Mouse (Mus musculus) midbrain, embryonic 15.5 days (tissue): ENCODE measurements around the gene Ephx3. TPM values are rescaled to one million over a fixed set of nuclear protein-coding genes. Genes with fewer than 3 reads are reported as not detected.
"Not testable (repeated sequence)": the region's sequence is repeated elsewhere in the genome, so short reads cannot be mapped to it uniquely, and the experiment has no call there.

Source experiments
- ATAC-seq: fragments of 200-750 bp; cut with Nextera tagmentation; replicated peaks from 2 replicates; pipeline ENCODE4 v1.8.0; 2017; ENCODE audit warnings: moderate TSS enrichment
- H3K27ac ChIP-seq: fragments of 300-500 bp; sonication (generic); 2 replicates; pipeline ENCODE4 v1.5.1; 2015; ENCODE audit warnings: mild to moderate bottlenecking, inconsistent platforms
- H3K27me3 ChIP-seq: fragments of 300-500 bp; sonication (generic); replicated peaks from 2 replicates; pipeline ENCODE4 v1.6.1; 2015; ENCODE audit warnings: inconsistent platforms
- H3K36me3 ChIP-seq: fragments of 300-500 bp; sonication (generic); replicated peaks from 2 replicates; pipeline ENCODE4 v1.6.1; 2015; ENCODE audit warnings: inconsistent platforms
- H3K4me1 ChIP-seq: fragments of 300-500 bp; sonication (generic); 2 replicates; pipeline ENCODE4 v1.6.1; 2015; ENCODE audit warnings: inconsistent platforms
- H3K4me2 ChIP-seq: fragments of 300-500 bp; sonication (generic); 2 replicates; pipeline ENCODE4 v1.6.1; 2015; ENCODE audit warnings: inconsistent platforms, mild to moderate bottlenecking, moderate library complexity
- H3K4me3 ChIP-seq: fragments of 300-500 bp; sonication (generic); 2 replicates; pipeline ENCODE4 v1.5.1; 2015; ENCODE audit warnings: mild to moderate bottlenecking, inconsistent platforms
- H3K9ac ChIP-seq: fragments of 300-500 bp; sonication (generic); 2 replicates; pipeline ENCODE4 v1.6.1; 2015; ENCODE audit warnings: mild to moderate bottlenecking, inconsistent platforms
- H3K9me3 ChIP-seq: fragments of 300-500 bp; sonication (generic); 2 replicates; pipeline ENCODE4 v1.6.1; 2016; ENCODE audit warnings: inconsistent platforms
- WGBS: fragments of 180-500 bp; shearing (Covaris S2); methylation state at CpG from one replicate; pipeline ENCODE4 v1.1.7; 2015; ENCODE audit warnings: mixed read lengths; 5-methylcytosine and 5-hydroxymethylcytosine counted together
- polyA plus RNA-seq: library from polyadenylated mRNA; unstranded; fragments of >200 nt; fragmentation: Nextera tagmentation; extraction: Ambion mirVana; gene quantifications from 2 replicates; pipeline ENCODE4 v1.2.1, GENCODE M21; 2015

The Ephx3 gene
- 0.22 and 0.35 TPM in 2 replicates for polyA plus RNA-seq

- Histone ChIP-seq H3K36me3 (no peaks in the 10 kb centered on the region), H3K4me1 (peaks cover 15% of the 10 kb centered on the region), H3K9me3 (no peaks in the 10 kb centered on the region), H3K27me3 (peaks cover 16% of the 10 kb centered on the region), H3K9ac (peak within 1 kb of the TSS; percentile 30), H3K4me3 (peak within 1 kb of the TSS; percentile 38), H3K27ac (no peak within 1 kb of the TSS), H3K4me2 (peak within 1 kb of the TSS; percentile 81)
- 6% methylated on average over 42 of the region's 42 CpGs for WGBS
- peak; percentile 78 for ATAC-seq
Measured at GRCm38 (mm10) chr17:32188863-32189636, at the start of gene Ephx3. TSS of gene Ephx3 (minus strand) at chr17:32189549.

GRCm38 (mm10) chr17:32238589-32238988 lies 49.2 kb upstream of the Ephx3 start:
- no peak overlapping the region for H3K4me2 ChIP-seq
- no peaks in the 10 kb centered on the region for H3K9me3 ChIP-seq
- no peak overlapping the region for H3K9ac ChIP-seq
- no peaks in the 10 kb centered on the region for H3K36me3 ChIP-seq
- H3K27me3 ChIP-seq, result no peaks in the 10 kb centered on the region
- no peak overlapping the region for H3K27ac ChIP-seq
- peaks cover 19% of the 10 kb centered on the region for H3K4me1 ChIP-seq
- WGBS, result 81% methylated on average over 1 of the region's 1 CpGs
- H3K4me3 ChIP-seq, result no peak overlapping the region
- ATAC-seq, result no peak

- peak; percentile 67 for ATAC-seq
- Histone ChIP-seq H3K9ac (no peak overlapping the region), H3K4me3 (no peak overlapping the region), H3K27ac (peak overlapping the region; percentile 75), H3K27me3 (no peaks in the 10 kb centered on the region), H3K4me1 (peaks cover 24% of the 10 kb centered on the region), H3K36me3 (no peaks in the 10 kb centered on the region), H3K9me3 (no peaks in the 10 kb centered on the region), H3K4me2 (no peak overlapping the region)
- 53% methylated on average over 5 of the region's 5 CpGs for WGBS
Measured at GRCm38 (mm10) chr17:32235534-32236191, 46.3 kb upstream of the Ephx3 start.

- Histone ChIP-seq H3K4me2 (no peak overlapping the region), H3K4me3 (no peak overlapping the region), H3K27me3 (no peaks in the 10 kb centered on the region), H3K9me3 (no peaks in the 10 kb centered on the region), H3K27ac (no peak overlapping the region), H3K9ac (no peak overlapping the region), H3K4me1 (peaks cover 24% of the 10 kb centered on the region), H3K36me3 (peaks cover 10% of the 10 kb centered on the region)
- ATAC-seq, result no peak
Measured at GRCm38 (mm10) chr17:32233174-32233573, 43.8 kb upstream of the Ephx3 start.

GRCm38 (mm10) chr17:32229256-32229655 lies 39.9 kb upstream of the Ephx3 start:
- Histone ChIP-seq H3K4me2 (no peak overlapping the region), H3K36me3 (peaks cover 35% of the 10 kb centered on the region), H3K4me3 (no peak overlapping the region), H3K9me3 (no peaks in the 10 kb centered on the region), H3K27me3 (no peaks in the 10 kb centered on the region), H3K9ac (no peak overlapping the region), H3K27ac (no peak overlapping the region), H3K4me1 (peaks cover 9% of the 10 kb centered on the region)
- WGBS, result 92% methylated on average over 4 of the region's 4 CpGs
- ATAC-seq, result no peak

GRCm38 (mm10) chr17:32220873-32221272 lies 31.5 kb upstream of the Ephx3 start:
- Histone ChIP-seq H3K27ac (no peak overlapping the region), H3K27me3 (no peaks in the 10 kb centered on the region), H3K4me2 (no peak overlapping the region), H3K4me3 (no peak overlapping the region), H3K36me3 (peaks cover 39% of the 10 kb centered on the region), H3K9me3 (no peaks in the 10 kb centered on the region), H3K4me1 (no peaks in the 10 kb centered on the region), H3K9ac (no peak overlapping the region)
- WGBS, result 79% methylated on average over 3 of the region's 3 CpGs
- no peak for ATAC-seq

- not testable (repeated sequence) for H3K4me2 ChIP-seq, H3K9me3 ChIP-seq, H3K27ac ChIP-seq, H3K27me3 ChIP-seq, H3K4me3 ChIP-seq, ATAC-seq, H3K9ac ChIP-seq, H3K4me1 ChIP-seq
- H3K36me3 ChIP-seq, result peaks cover 47% of the 10 kb centered on the region
- WGBS, result 72% methylated on average over 4 of the region's 4 CpGs
Measured at GRCm38 (mm10) chr17:32215587-32215986, 26.2 kb upstream of the Ephx3 start.

GRCm38 (mm10) chr17:32211554-32211953 lies 22.2 kb upstream of the Ephx3 start:
- H3K9me3 ChIP-seq, H3K4me3 ChIP-seq, H3K27ac ChIP-seq, H3K9ac ChIP-seq, H3K4me1 ChIP-seq, H3K4me2 ChIP-seq, ATAC-seq, H3K27me3 ChIP-seq: not testable (repeated sequence)
- peaks cover 63% of the 10 kb centered on the region for H3K36me3 ChIP-seq
- WGBS, result 90% methylated on average over 6 of the region's 6 CpGs

DNA sequence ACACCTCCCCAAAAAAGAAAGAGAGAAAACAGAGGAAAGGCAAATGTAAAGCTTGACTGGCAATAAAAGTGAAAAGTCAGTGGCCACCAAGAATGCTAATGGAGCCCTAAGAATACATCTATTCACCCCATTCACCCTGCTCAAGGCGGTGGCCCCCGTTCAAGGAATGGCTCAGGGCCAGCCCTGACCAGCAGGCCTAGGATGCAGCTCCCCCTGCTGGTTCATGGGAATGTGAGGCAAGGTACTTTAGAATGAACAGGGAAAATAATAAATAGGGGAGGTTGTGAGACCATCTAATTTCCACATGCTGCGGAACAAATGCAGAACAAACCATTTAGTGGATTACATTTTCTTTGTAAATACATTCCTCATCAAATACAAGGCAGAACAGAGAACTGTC lies 20.4 kb upstream of the Ephx3 start:
- WGBS, result 31% methylated on average over 3 of the region's 3 CpGs
- no peak for ATAC-seq
- no peaks in the 10 kb centered on the region for H3K9me3 ChIP-seq
- peaks cover 66% of the 10 kb centered on the region for H3K36me3 ChIP-seq
- no peaks in the 10 kb centered on the region for H3K4me1 ChIP-seq
- H3K4me2 ChIP-seq, result no peak overlapping the region
- H3K4me3 ChIP-seq, result no peak overlapping the region
- no peaks in the 10 kb centered on the region for H3K27me3 ChIP-seq
- H3K27ac ChIP-seq, result no peak overlapping the region
- H3K9ac ChIP-seq, result no peak overlapping the region

- no peak for ATAC-seq
- peaks cover 61% of the 10 kb centered on the region for H3K36me3 ChIP-seq
- no peak overlapping the region for H3K4me2 ChIP-seq
- H3K9me3 ChIP-seq, result no peaks in the 10 kb centered on the region
- 77% methylated on average over 6 of the region's 6 CpGs for WGBS
- no peak overlapping the region for H3K4me3 ChIP-seq
- no peak overlapping the region for H3K27ac ChIP-seq
- H3K9ac ChIP-seq, result no peak overlapping the region
- H3K4me1 ChIP-seq, result no peaks in the 10 kb centered on the region
- no peaks in the 10 kb centered on the region for H3K27me3 ChIP-seq
Measured at GRCm38 (mm10) chr17:32209144-32209543, 19.8 kb upstream of the Ephx3 start.

- ATAC-seq, result no peak
- Histone ChIP-seq H3K36me3 (peaks cover 53% of the 10 kb centered on the region), H3K9me3 (no peaks in the 10 kb centered on the region), H3K9ac (no peak overlapping the region), H3K27ac (no peak overlapping the region), H3K4me3 (no peak overlapping the region), H3K4me1 (no peaks in the 10 kb centered on the region), H3K27me3 (no peaks in the 10 kb centered on the region), H3K4me2 (no peak overlapping the region)
- WGBS, result 80% methylated on average over 5 of the region's 5 CpGs
Measured at GRCm38 (mm10) chr17:32207586-32208245, 18.4 kb upstream of the Ephx3 start.

- Histone ChIP-seq H3K9ac (no peak overlapping the region), H3K36me3 (peaks cover 51% of the 10 kb centered on the region), H3K4me1 (no peaks in the 10 kb centered on the region), H3K9me3 (no peaks in the 10 kb centered on the region), H3K27ac (no peak overlapping the region), H3K4me2 (no peak overlapping the region), H3K27me3 (no peaks in the 10 kb centered on the region), H3K4me3 (no peak overlapping the region)
- ATAC-seq, result no peak
- WGBS, result 92% methylated on average over 3 of the region's 3 CpGs
Measured at GRCm38 (mm10) chr17:32205345-32205744, 16.0 kb upstream of the Ephx3 start.
